Mouse (Mus musculus) hindbrain, postnatal 0 days (tissue): ENCODE measurements around the gene Mrps34. TPM values are rescaled to one million over a fixed set of nuclear protein-coding genes. Genes with fewer than 3 reads are reported as not detected.

Experiments used
- ATAC-seq: fragments of 200-750 bp; cut with Nextera tagmentation; 2 replicates; pipeline ENCODE4 v1.8.0; 2017; ENCODE audit warnings: mild to moderate bottlenecking, moderate TSS enrichment, moderate library complexity
- DNase-seq: peaks from one replicate; pipeline ENCODE4 v3.0.0-alpha.2; 2015; ENCODE audit warnings: low spot score
- H3K27ac ChIP-seq: fragments of 300-500 bp; sonication (generic); 2 replicates; pipeline ENCODE4 v1.5.1; 2014; ENCODE audit warnings: mild to moderate bottlenecking
- H3K27me3 ChIP-seq: fragments of 300-500 bp; sonication (generic); 2 replicates; pipeline ENCODE4 v1.6.1; 2014; ENCODE audit warnings: low read length, mixed read lengths; ENCODE audit not compliant: insufficient read depth
- H3K36me3 ChIP-seq: fragments of 300-500 bp; sonication (generic); 2 replicates; pipeline ENCODE4 v1.6.1; 2014; ENCODE audit warnings: low read length, mixed read lengths; ENCODE audit not compliant: insufficient read depth
- H3K4me1 ChIP-seq: fragments of 300-500 bp; sonication (generic); 2 replicates; pipeline ENCODE4 v1.6.1; 2014; ENCODE audit warnings: antibody characterized with exemption, low read length, mixed read lengths; ENCODE audit not compliant: insufficient read depth
- H3K4me2 ChIP-seq: fragments of 300-500 bp; sonication (generic); 2 replicates; pipeline ENCODE4 v1.6.1; 2014; ENCODE audit warnings: low read depth, mild to moderate bottlenecking, low read length, moderate library complexity, mixed read lengths
- H3K4me3 ChIP-seq: fragments of 300-500 bp; sonication (generic); 2 replicates; pipeline ENCODE4 v1.5.1; 2014; ENCODE audit warnings: low read length
- H3K9ac ChIP-seq: fragments of 300-500 bp; sonication (generic); replicated peaks from 2 replicates; pipeline ENCODE4 v1.6.1; 2014; ENCODE audit warnings: mild to moderate bottlenecking, low read length, moderate library complexity, mixed read lengths
- H3K9me3 ChIP-seq: fragments of 300-500 bp; sonication (generic); 2 replicates; pipeline ENCODE4 v1.6.1; 2016; ENCODE audit warnings: low read length, mixed read lengths
- CTCF ChIP-seq: IDR thresholded peaks from 2 replicates; pipeline ENCODE4 v1.5.1; 2016; ENCODE audit warnings: antibody characterized with exemption, control low read depth, low read depth
- WGBS: fragments of 180-500 bp; shearing (Covaris S2); extraction: QIAGEN DNeasy Blood & Tissue Kit; methylation state at CpG from one replicate; pipeline ENCODE4 v1.1.7; 2014; 5-methylcytosine and 5-hydroxymethylcytosine counted together
- polyA plus RNA-seq: library from polyadenylated mRNA; unstranded; fragments of >200 nt; fragmentation: Nextera tagmentation; extraction: Ambion mirVana; gene quantifications from 2 replicates; pipeline ENCODE4 v1.2.1, GENCODE M21; 2015
- total RNA-seq: library from RNA; depleted of rRNA; stranded (reverse); fragments of >200 nt; gene quantifications from 2 replicates; pipeline ENCODE4 v1.2.3, GENCODE M21; 2014

Gene Mrps34
- total and polyA plus RNA-seq, 2 experiments from 2014 or later = 37.8 to 124 TPM

DNA sequence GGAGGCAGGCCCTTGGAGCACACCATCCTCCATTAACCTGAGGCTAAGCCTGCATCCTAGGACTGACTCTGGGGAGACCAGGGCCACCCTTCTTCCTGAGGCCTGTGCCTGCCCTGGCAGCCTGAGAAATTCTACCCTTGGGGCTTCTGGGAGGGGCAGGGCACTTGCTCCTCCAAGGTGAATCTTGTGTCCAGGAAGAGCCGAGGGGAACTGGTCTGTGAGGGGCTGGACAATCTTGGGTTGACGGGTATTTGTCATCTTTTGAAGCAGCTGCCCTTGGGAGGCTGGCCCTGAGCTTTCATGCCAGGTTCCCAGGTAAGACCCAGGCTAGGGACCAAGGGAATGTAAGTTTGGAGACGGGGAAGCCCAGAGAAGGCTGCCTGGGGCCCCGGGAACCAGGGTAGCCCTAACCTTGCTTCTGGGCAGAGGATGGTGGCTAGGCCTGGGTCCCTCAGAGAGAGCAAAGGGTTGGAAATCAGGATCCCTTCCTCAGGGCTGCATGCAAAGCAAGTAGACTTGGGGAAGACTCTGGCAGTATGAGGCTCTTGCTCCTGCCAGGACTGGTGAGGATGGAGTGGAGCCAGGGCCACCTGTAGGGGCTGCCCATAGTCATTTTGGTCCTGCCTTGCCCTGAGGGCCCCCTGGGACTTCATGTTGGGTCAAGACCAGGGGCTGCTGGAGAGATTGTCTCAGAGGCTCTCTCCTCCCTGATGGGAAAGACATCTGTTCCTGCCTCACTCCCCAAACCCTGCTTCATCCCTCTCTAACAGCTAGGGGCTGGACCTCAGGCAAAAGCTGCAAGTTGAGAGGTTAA lies 3.3 kb downstream of the Mrps34 start:
- DNase-seq = no peak
- Histone ChIP-seq H3K4me2 (no peak overlapping the region), H3K4me1 (peaks cover 19% of the 10 kb centered on the region), H3K9me3 (no peaks in the 10 kb centered on the region), H3K36me3 (peaks cover 55% of the 10 kb centered on the region), H3K27ac (peak overlapping the region; percentile 93; the same call in 1 of the 2 replicates), H3K9ac (peak overlapping the region; percentile 17; the same call in 1 of the 2 replicates), H3K27me3 (no peaks in the 10 kb centered on the region), H3K4me3 (no peak overlapping the region)
- no peak for ATAC-seq
- no peak for TF ChIP-seq CTCF
- 88% methylated on average over 4 of the region's 4 CpGs for WGBS

DNA sequence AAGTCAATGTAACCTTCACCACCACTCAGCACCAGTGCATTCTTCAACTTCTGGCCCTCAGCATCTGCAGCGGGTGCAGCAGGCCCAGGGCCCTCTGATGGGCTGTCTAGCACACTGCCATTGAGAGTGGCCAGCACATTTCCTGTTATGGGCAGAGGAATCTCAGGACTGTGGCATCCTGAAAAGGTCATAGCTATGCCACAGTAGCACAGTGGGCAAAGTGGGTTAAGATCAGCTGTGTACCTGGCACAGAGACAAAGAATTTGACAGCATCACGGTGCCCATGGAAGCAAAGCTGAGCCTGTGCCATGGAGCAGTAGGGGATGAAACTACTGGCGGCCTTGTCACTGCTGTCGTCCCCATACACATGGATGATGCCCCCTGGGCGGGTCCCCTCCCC lies 4.2 kb downstream of the Mrps34 start:
- Histone ChIP-seq H3K4me2 (no peak overlapping the region), H3K36me3 (peaks cover 63% of the 10 kb centered on the region), H3K9me3 (no peaks in the 10 kb centered on the region), H3K9ac (no peak overlapping the region), H3K4me1 (peaks cover 13% of the 10 kb centered on the region), H3K27ac (no peak overlapping the region), H3K27me3 (no peaks in the 10 kb centered on the region), H3K4me3 (no peak overlapping the region)
- ATAC-seq (no peak), DNase-seq (no peak)
- 69% methylated on average over 5 of the region's 5 CpGs for WGBS
- TF ChIP-seq CTCF = no peak

- ATAC-seq (no peak), DNase-seq (no peak)
- H3K27ac ChIP-seq = no peak overlapping the region
- H3K4me1 ChIP-seq = peaks cover 10% of the 10 kb centered on the region; the same call in 1 of the 2 replicates
- H3K4me3 ChIP-seq = no peak overlapping the region
- peaks cover 72% of the 10 kb centered on the region for H3K36me3 ChIP-seq
- WGBS = 97% methylated on average over 6 of the region's 6 CpGs
- no peak overlapping the region for H3K9ac ChIP-seq
- TF ChIP-seq CTCF = no peak
- no peaks in the 10 kb centered on the region for H3K9me3 ChIP-seq
- H3K27me3 ChIP-seq = no peaks in the 10 kb centered on the region
- no peak overlapping the region for H3K4me2 ChIP-seq
These were observed 5.1 kb downstream of the Mrps34 start for GRCm38 (mm10) chr17:24900014-24900413.

DNA sequence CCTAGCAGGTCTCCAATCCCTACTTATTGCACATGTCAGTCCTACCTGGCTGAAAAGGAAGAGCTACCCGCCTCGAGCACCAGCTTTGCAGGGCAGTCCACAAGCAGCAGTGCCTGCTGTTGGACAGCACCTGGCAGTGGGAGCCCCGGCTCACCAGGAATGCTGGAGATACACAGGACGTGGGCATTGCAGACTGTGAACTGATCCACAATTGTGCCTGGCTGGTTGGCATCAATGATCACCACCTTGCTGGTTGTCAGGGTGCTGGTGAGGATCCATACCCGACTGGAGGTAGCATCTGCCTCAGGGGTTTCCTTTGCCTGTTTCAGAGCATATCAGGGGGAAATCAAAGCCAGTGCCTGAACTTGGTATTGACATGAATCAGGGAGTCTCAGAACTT lies 7.2 kb downstream of the Mrps34 start:
- no peak for TF ChIP-seq CTCF
- DNase-seq (no peak), ATAC-seq (no peak)
- Histone ChIP-seq H3K27ac (no peak overlapping the region), H3K4me1 (peaks cover 5% of the 10 kb centered on the region; the same call in 1 of the 2 replicates), H3K36me3 (peaks cover 93% of the 10 kb centered on the region), H3K27me3 (no peaks in the 10 kb centered on the region), H3K9me3 (no peaks in the 10 kb centered on the region), H3K4me3 (no peak overlapping the region), H3K4me2 (no peak overlapping the region), H3K9ac (no peak overlapping the region)
- WGBS = 95% methylated on average over 5 of the region's 5 CpGs

DNA sequence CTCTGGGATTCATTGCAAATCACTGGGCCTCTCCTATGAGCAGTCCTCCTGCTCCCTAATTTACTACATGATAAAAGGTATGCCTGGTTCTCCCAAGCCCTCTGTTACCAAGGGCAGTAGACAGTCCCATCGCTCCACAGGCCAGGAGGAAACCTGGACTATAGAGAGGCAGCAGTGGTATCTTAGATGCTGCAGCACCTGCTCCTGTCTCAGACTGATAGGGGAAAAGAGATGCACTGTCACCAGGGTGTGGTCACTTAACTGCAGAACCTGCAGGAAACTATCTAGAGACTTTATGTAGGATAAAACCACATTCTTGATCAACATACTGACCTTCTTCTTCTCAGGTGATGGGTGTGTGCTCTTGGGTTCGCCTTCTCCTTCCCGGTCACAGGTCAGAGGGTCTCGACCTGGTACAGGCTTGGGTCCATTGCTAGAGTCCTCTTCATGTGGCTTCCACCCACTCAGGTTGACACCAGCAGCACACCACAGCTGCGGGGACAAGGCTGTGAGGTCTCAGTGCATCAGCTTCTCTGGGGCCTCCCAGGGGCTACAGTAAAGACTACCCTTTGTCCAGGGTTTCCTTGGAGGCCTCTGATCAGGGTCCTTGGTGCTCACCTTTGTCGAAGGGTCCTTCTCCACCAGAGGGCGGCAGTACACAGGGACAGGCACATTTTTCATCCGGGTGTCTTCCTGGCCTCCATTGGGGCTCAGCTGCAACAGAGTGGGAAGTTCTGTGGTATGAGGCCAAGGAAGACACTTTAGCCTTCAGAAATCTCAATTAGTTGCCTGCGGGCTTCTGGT lies 8.0 kb downstream of the Mrps34 start:
- 70% methylated on average over 9 of the region's 9 CpGs for WGBS
- Histone ChIP-seq H3K9ac (no peak overlapping the region), H3K27me3 (no peaks in the 10 kb centered on the region), H3K9me3 (no peaks in the 10 kb centered on the region), H3K4me1 (no peaks in the 10 kb centered on the region), H3K27ac (no peak overlapping the region), H3K4me2 (no peak overlapping the region), H3K36me3 (peaks cover 100% of the 10 kb centered on the region), H3K4me3 (no peak overlapping the region)
- peak; percentile 53 for TF ChIP-seq CTCF
- ATAC-seq (no peak), DNase-seq (peak; percentile 32)

DNA sequence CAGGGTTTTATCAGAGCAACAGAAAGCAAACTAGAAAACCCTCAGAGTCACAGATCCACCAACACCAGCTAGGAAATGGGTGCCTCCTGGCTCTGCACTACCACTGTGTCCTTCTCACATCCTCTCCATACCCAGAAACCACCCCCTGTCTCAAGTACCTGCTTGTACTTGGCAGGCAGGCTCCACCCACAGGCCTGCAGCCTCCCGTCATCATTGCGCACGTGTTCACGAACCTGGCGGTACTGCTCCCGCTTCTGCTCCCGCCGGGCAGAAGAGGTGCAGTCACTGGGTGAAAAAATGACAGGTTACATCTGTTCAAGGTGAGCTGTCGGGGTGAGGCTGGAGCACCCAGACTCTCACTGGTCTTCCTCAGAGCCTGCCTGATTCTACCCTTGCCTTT lies 8.9 kb downstream of the Mrps34 start:
- 93% methylated on average over 9 of the region's 9 CpGs for WGBS
- ATAC-seq = no peak
- TF ChIP-seq CTCF = no peak

More for the DNA sequence above, 8.9 kb downstream of the Mrps34 start:
- Histone ChIP-seq H3K9ac (no peak overlapping the region), H3K4me1 (no peaks in the 10 kb centered on the region), H3K4me2 (no peak overlapping the region), H3K9me3 (no peaks in the 10 kb centered on the region), H3K27ac (no peak overlapping the region), H3K4me3 (no peak overlapping the region), H3K36me3 (peaks cover 100% of the 10 kb centered on the region), H3K27me3 (no peaks in the 10 kb centered on the region)
- no peak for DNase-seq
